18 mouse cellular contexts compared by ENCODE assay signal in the genomic region with DNA sequence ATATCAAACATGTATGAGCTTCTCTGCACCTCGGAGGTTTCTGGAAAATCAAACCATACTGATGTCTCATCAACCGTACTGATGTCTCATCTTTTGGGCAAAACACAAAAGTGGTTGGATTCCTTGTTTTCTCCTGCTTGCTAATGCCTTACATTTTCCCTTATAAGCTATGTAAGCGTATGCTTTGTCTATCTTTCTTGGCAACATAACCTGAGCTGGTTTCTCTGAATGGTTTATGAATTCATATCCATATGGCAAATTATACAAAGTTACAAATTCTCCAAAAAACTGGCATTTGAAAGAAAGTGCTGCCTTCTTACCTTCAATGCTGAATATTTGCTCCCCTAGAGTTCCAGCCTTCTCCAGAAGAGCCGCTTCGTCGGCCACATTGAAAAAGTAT.
"Had no signal": no experiment of that assay in that cellular context is flagged by ENCODE, and none has a peak within 500 bp of the region (broad histone marks: within the 10 kb centered on the region; RNA-seq: fewer than 3 reads in every experiment).

No protein-coding gene starts in this region.

- H3K4me1 ChIP-seq: lung, embryonic 15.5 days; megakaryocyte, embryonic 14.5 days; midbrain, embryonic 13.5 days; midbrain, embryonic 15.5 days; neural tube, embryonic 12.5 days; stomach, embryonic 15.5 days had no signal

- H3K9me3 ChIP-seq: lung, embryonic 15.5 days; midbrain, embryonic 13.5 days; midbrain, embryonic 15.5 days; neural tube, embryonic 12.5 days; stomach, embryonic 15.5 days had no signal

- H3K36me3 ChIP-seq: lung, embryonic 15.5 days; midbrain, embryonic 13.5 days; midbrain, embryonic 15.5 days; neural tube, embryonic 12.5 days; stomach, embryonic 15.5 days had no signal

- H3K4me2 ChIP-seq: lung, embryonic 15.5 days; midbrain, embryonic 11.5 days; midbrain, embryonic 13.5 days; midbrain, embryonic 15.5 days; neural tube, embryonic 12.5 days; stomach, embryonic 15.5 days had no signal

- H3K4me3 ChIP-seq: lung, embryonic 15.5 days; megakaryocyte, embryonic 14.5 days; midbrain, embryonic 13.5 days; midbrain, embryonic 15.5 days; neural tube, embryonic 12.5 days; stomach, embryonic 15.5 days had no signal

- H3K27ac ChIP-seq: lung, embryonic 15.5 days; macrophage; midbrain, embryonic 13.5 days; midbrain, embryonic 15.5 days; neural tube, embryonic 12.5 days; stomach, embryonic 15.5 days; stomach, postnatal 0 days had no signal

- H3K9ac ChIP-seq: liver, postnatal 0 days; lung, embryonic 15.5 days; midbrain, embryonic 13.5 days; midbrain, embryonic 15.5 days; neural tube, embryonic 12.5 days; stomach, embryonic 15.5 days had no signal

- H3K27me3 ChIP-seq: lung, embryonic 15.5 days; megakaryocyte, embryonic 14.5 days; midbrain, embryonic 13.5 days; midbrain, embryonic 15.5 days; neural tube, embryonic 12.5 days; stomach, embryonic 15.5 days had no signal

- DNase-seq: liver, postnatal 0 days; lung, adult 2 months; lung, postnatal 14 days; lung, postnatal 36 days; right cerebral cortex, postnatal 14 days; thymus, adult 18-20 months; thymus, postnatal 14 days; thymus, postnatal 4 days had no signal

- ATAC-seq: liver, postnatal 0 days; lung, postnatal 0 days; midbrain, embryonic 13.5 days; midbrain, embryonic 15.5 days had no signal
